Mouse (Mus musculus) urinary bladder, adult 18-20 months (tissue): ENCODE measurements around the gene Creld2.

ENCODE experiments used
- DNase-seq, 2 experiments: peaks; one replicate each; pipeline ENCODE4 v3.0.0; 2022; ENCODE audit warnings: low spot score in 2 of 2, mixed read lengths in 2 of 2

Creld2 gene

DNA sequence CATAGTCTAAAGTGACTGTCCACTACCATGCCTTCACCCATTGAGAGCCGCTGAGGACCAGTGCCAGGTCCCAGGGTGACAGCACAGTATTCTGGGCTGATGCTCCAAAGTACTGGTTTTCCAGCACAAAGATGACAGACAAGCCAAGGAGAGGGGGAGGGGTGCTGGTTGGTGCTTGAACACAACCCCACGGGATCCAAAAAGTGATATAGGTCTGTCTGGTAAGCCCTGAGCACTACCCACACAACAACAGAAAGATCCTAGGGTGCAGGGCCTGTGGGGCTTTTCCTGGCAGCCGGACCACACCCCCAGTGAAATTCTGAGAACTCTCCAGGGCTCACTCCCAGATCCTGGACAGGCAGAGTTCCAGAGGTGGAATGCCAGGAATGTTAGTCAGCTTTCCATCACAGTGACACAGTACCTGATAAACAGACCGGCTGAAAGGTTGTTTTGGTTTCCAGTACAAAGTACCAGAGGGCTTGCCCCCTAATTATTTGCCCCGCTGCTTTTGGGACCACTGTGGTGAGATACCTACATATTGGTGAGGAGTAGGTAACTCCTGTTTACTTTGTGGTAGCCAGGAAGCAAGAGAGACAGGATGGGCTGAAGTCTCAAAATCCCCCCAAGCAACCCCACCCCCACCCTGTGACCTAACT, 48.0 kb downstream of the Creld2 start:
- DNase-seq, result no peak

- DNase-seq, result no peak
Observed at GRCm38 (mm10) chr15:88868024-88868742, 48.7 kb downstream of the Creld2 start.

DNA sequence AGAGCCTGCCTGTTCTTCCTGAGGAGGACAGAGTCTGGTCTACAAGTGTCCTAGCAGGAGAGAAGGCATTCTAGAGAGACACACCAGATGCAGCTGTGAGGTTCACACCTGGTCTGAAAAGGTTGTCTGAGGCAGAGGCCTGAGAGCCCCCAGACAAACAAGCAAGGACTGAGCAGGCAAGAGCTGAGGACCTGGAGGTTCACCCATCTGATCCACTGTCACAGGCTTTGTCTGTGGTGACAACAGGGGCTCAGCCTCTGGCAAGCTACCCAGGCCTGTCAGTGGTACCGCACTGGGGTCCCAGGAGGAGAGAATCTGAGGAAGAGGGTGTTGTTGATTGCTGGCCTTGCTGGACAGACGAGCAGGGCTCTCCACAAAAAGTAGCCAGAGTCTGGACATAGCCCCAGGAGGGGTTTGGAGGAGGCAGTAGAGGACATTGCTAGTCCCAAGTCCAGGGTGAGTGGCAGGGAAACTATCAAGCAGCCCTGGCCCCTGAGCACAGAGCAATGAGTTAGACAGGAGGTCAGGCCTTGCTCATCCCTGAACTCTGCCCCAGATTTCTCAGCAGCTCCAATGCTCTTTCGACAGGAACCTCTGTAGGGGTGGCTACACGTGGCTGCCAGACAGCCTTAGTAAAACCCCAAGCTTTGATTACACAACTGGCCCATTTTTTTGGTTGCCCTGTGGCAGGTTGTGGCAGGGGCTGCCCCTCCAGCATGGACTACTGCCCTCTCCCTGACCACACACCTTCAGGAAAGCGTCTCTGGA, 51.2 kb downstream of the Creld2 start:
- no peak for DNase-seq

DNA sequence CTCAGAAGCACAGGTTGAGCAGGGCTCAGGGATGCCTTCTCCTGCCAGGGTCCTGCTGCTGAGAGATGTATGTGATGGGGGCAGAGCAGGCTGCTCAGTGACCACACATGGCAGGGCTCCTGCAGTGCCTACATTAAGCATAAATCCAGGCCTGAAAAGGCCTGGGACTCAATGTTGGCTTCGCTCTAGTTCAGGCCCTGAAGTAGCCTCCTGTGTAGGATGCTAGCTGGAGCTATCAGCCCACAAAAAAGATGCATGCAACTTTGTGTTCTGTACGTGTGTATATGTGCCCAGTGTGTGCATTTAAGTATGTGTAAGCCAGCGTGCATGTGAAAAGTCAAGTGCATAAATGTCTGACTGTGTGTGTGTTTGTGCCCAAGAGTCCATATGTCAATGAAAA, 54.6 kb downstream of the Creld2 start:
- DNase-seq, result no peak

- DNase-seq, result no peak
Observed at GRCm38 (mm10) chr15:88874477-88874876, 55.0 kb downstream of the Creld2 start.

DNA sequence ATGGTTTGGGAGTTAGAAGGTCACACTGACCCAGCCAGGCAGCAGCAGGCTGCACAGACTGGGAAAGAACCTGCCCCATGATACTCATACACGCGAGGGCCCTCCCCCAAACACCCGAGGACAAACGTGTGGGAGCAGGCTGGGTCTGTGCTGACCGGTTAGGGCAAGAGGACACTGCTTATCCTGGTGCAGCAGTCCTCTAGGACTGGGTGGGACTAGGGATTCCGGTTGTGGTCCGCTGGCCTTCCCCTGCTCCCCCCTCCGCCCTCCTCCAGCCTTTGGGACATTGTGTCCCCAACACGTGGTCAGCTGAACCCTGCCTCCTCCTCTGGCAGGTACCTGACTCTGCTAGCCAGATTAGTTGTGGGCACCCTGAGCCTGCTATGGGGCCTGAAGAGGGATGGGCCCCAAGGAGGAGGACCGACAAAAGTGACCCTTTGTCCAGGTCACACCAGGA, 56.2 kb downstream of the Creld2 start:
- no peak for DNase-seq
